Mouse (Mus musculus) lung, adult 2 months (tissue): Measurements from ENCODE around the gene 4933430I17Rik.

Source experiments
- CTCF ChIP-seq: fragments of 200-500 bp; IDR thresholded peaks from 2 replicates; pipeline ENCODE4 v1.5.1; 2011; ENCODE audit warnings: mild to moderate bottlenecking, low read length, control low read depth; ENCODE audit not compliant: insufficient read depth
- POLR2A ChIP-seq: fragments of 200-500 bp; IDR thresholded peaks from 2 replicates; pipeline ENCODE4 v1.6.1; 2011; ENCODE audit warnings: low read depth, mild to moderate bottlenecking, control low read depth, low read length, borderline replicate concordance; ENCODE audit errors: extremely low read depth

- no peak for TF ChIP-seq CTCF
- TF ChIP-seq POLR2A: no peak
Measured at GRCm38 (mm10) chr4:62520892-62521400, 4.2 kb upstream of the 4933430I17Rik start.
